Mouse (Mus musculus): ENCODE results near the gene Ttc23. TPM values are rescaled to one million over a fixed set of nuclear protein-coding genes. Genes with fewer than 3 reads are reported as not detected.

The Ttc23 gene
- polyA plus RNA-seq (2015; fragmentation: Nextera tagmentation; extraction: Ambion mirVana), result 33.0 and 35.8 TPM in 2 replicates

DNA sequence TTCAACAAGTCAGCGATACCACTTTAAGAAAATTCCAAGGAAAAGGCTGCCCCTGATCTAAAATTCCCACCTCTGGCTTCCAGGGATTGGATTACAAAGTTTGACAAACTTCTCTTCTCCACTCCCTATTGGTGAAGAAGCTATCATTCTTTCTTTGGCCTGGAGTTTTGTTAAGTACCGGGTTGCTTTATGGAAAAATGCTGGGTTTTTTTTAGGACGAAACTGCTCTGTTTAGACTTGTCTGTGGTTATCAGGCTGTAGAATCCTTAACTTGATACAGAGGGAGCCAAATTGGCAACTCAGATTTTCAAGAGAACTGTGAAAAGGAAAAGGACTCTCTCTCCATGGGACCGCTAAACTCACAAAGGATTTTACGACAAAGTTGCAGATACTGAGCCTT is at the start of gene Ttc23:
Gene Ttc23, plus strand, starts transcription at position 134 of the 400 bp plus-strand sequence.
- Histone ChIP-seq H3K9ac (peak within 1 kb of the TSS; percentile 24; the same call in 1 of the 2 replicates), H3K36me3 (no peaks in the 10 kb centered on the region), H3K27ac (peak within 1 kb of the TSS; percentile 68), H3K9me3 (no peaks in the 10 kb centered on the region), H3K27me3 (replicated peaks) (no peaks in the 10 kb centered on the region), H3K4me1 (peaks cover 13% of the 10 kb centered on the region; the same call in 1 of the 2 replicates), H3K4me2 (peak within 1 kb of the TSS; percentile 69), H3K4me3 (replicated peaks) (peak within 1 kb of the TSS; percentile 67)
- 2% methylated on average over 5 of the region's 5 CpGs for WGBS
- no peak for ATAC-seq (ENCODE audit: insufficient read depth, low FRiP score, low read depth)

DNA sequence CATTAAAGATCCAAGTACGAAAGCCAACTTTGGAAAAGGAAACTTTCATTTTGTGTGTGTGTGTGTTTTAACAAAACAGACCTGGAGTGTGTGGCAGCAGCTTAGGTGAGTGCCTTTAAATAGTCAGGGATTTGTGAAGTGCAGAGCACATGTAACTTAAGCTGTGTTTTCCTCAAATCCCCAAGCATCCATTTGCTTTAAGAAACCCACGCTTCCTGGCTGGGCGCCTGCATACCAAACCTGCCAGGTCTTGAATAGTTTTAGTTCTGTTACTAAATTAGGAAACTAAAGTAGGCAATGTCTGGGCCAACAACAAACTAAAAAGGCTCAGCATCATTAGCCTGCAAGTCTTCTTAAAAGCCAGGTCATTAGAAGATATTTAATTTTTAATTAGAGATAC is 49.2 kb upstream of the Ttc23 start:
- Histone ChIP-seq H3K4me1 (0 out of 2 replicates have a peak, but pooled peaks cover 3% of the 10 kb centered on the region), H3K9ac (no peak overlapping the region), H3K27me3 (replicated peaks) (no peaks in the 10 kb centered on the region), H3K9me3 (no peaks in the 10 kb centered on the region), H3K4me2 (no peak overlapping the region), H3K4me3 (replicated peaks) (no peak overlapping the region), H3K36me3 (no peaks in the 10 kb centered on the region), H3K27ac (no peak overlapping the region)
- 61% methylated on average over 3 of the region's 3 CpGs for WGBS
- no peak for ATAC-seq (ENCODE audit: insufficient read depth, low FRiP score, low read depth)

DNA sequence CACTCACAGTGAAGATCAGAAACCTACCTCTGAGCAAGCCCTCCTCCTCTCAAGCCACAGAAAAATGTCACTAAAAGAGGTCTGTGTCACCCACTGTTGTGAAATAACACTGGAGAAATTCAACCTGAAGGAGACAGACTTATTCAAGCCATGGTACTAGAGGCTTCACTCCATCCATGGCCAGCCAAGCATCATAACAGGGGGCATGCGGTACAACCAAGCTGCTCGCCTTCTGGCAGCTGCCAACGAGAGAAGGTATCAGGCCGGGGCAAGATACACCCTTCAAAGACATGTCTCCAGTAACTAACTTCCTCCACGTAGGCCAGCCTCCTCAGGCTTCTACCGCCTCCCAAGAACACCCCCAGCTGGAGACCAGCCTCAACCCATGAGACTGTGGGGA is 42.1 kb upstream of the Ttc23 start:
- H3K27ac ChIP-seq, result no peak overlapping the region
- ATAC-seq (ENCODE audit: insufficient read depth, low FRiP score, low read depth), result no peak

DNA sequence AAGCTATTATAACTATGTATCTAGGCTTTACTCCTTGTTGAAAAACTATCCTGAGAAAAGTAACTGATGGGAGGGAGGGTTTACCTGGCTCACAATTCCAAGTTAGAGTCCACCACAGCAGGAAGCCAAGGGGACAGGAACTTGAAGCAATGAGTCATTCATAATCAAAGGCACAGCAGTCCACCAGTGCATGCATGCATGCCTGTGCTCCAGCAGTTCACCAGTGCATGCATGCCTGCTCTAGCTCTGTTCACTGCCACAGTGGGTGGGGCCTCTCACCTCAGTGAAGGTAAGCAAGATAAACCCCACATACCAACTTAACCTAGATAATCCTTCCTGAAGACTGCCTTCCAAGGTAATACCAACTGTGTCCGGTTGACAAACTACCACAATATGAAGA is 41.0 kb upstream of the Ttc23 start:
- Histone ChIP-seq H3K9ac (no peak overlapping the region), H3K27ac (no peak overlapping the region), H3K36me3 (no peaks in the 10 kb centered on the region), H3K4me2 (no peak overlapping the region), H3K9me3 (no peaks in the 10 kb centered on the region), H3K27me3 (replicated peaks) (no peaks in the 10 kb centered on the region), H3K4me1 (no peaks in the 10 kb centered on the region), H3K4me3 (replicated peaks) (no peak overlapping the region)
- 67% methylated on average over 1 of the region's 1 CpGs for WGBS
- no peak for ATAC-seq (ENCODE audit: insufficient read depth, low FRiP score, low read depth)

More for the DNA sequence above, 42.1 kb upstream of the Ttc23 start:
- H3K4me3 ChIP-seq (replicated peaks), result no peak overlapping the region
- no peak overlapping the region for H3K4me2 ChIP-seq
- no peaks in the 10 kb centered on the region for H3K36me3 ChIP-seq
- no peaks in the 10 kb centered on the region for H3K27me3 ChIP-seq (replicated peaks)
- H3K9ac ChIP-seq, result no peak overlapping the region
- 86% methylated on average over 6 of the region's 6 CpGs for WGBS
- no peaks in the 10 kb centered on the region for H3K9me3 ChIP-seq
- no peaks in the 10 kb centered on the region for H3K4me1 ChIP-seq

DNA sequence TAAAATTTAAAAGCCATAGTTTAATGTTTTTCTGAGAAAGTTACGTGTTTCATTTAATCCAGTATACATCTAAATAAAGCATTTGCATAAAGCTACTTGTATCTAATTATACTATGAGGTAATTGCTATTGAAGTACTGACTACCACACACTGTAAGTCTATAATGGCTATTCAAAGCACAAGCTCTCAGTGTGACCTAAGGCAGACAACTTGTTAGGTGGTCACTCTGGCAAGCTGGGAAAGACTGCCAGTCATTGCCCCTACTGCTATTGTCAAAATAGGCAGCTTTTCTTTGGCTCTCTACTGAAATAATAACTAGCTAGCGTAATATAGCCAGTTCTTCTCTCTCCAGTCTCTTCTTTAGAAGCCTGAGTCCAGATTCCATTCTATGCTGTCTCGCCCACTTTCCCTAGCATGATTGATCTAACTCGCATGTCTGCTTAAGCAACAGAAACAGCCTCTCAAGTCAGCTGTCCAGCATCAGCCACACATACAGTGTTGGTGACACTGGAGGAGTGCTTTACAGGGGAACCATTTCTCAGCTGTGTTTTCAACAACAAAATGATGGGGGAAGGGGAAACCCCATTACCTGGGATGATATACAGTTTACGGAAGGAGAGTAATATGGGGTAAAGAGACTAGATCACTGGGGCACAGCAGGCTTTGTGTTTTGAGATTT is 39.4 kb upstream of the Ttc23 start:
- Histone ChIP-seq H3K4me2 (no peak overlapping the region), H3K4me1 (no peaks in the 10 kb centered on the region), H3K4me3 (replicated peaks) (no peak overlapping the region), H3K9ac (no peak overlapping the region), H3K27me3 (replicated peaks) (no peaks in the 10 kb centered on the region), H3K9me3 (no peaks in the 10 kb centered on the region), H3K27ac (no peak overlapping the region), H3K36me3 (no peaks in the 10 kb centered on the region)
- WGBS, result 54% methylated on average over 5 of the region's 5 CpGs
- no peak for ATAC-seq (ENCODE audit: insufficient read depth, low FRiP score, low read depth)

DNA sequence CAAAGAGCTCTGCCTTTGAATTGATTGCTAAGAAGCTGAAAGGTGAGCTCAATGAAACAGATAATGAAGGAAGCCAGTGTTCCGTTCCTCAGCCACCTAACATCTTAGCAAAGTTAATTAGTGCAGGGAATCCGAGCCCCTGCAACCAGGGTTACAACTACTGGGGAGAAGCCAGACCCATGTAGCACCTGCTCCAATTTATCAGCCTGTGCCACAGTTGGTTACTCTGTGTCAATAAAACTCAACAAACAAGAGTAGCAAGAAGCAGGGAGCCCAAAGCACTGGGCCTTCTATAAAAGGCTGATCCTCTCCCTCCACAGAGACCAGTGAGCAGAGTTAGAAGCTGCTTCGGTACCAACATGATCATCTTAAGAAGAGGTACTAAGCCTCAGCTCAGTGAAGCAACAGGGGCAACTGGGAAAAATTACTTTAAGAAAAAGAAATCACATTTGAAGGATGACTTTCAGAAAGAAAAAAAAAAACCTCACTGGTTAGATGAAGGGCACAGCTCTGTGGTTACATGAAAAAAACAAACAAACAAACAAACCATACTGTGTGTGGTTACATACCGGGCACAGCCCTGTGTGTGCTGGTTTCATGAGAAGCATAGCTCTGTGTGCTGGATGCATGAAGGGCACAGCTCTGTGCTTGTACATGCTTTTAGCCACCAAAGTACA is 38.7 kb upstream of the Ttc23 start:
- Histone ChIP-seq H3K4me1 (no peaks in the 10 kb centered on the region), H3K4me2 (no peak overlapping the region), H3K27ac (no peak overlapping the region; the same call in 1 of the 2 replicates), H3K36me3 (no peaks in the 10 kb centered on the region), H3K4me3 (replicated peaks) (no peak overlapping the region), H3K9me3 (no peaks in the 10 kb centered on the region), H3K27me3 (replicated peaks) (no peaks in the 10 kb centered on the region), H3K9ac (no peak overlapping the region)
- WGBS, result 46% methylated on average over 4 of the region's 4 CpGs
- no peak for ATAC-seq (ENCODE audit: insufficient read depth, low FRiP score, low read depth)

DNA sequence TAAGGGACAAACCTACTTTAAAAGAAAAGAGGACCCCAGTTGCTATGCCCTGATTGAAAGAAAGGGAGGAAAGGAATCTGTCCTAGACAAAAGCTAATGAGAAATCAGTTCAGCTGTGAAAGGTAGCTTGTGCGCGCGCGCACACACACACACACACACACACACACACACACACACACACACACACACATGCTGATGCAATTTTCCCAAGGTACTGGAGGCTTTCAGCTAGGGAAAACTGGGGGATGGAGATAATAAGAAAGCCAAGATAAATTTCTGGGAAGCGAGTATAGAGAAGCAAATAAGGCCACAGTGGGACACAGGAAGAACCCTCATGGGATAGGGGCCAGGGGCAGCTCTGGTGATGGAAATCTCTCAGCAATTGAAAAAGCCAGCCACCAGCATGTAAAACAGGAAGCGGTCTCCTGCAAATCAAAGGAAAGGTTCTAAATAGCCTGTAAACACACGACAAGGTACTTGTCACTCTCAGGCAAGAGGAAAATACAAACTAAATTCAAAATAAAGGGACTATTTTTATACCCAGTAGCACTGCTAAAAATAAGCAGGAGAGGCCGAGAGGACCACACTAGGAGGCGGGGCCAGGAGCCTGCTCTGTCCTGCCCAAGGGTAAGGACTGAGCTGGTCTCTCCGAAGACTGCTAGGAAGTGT is 33.3 kb upstream of the Ttc23 start:
- Histone ChIP-seq H3K4me3 (replicated peaks) (no peak overlapping the region), H3K4me1 (no peaks in the 10 kb centered on the region), H3K36me3 (no peaks in the 10 kb centered on the region), H3K9me3 (no peaks in the 10 kb centered on the region), H3K4me2 (no peak overlapping the region), H3K9ac (no peak overlapping the region), H3K27me3 (replicated peaks) (no peaks in the 10 kb centered on the region), H3K27ac (no peak overlapping the region)
- no peak for ATAC-seq (ENCODE audit: insufficient read depth, low FRiP score, low read depth)
- WGBS, result 72% methylated on average over 10 of the region's 10 CpGs

DNA sequence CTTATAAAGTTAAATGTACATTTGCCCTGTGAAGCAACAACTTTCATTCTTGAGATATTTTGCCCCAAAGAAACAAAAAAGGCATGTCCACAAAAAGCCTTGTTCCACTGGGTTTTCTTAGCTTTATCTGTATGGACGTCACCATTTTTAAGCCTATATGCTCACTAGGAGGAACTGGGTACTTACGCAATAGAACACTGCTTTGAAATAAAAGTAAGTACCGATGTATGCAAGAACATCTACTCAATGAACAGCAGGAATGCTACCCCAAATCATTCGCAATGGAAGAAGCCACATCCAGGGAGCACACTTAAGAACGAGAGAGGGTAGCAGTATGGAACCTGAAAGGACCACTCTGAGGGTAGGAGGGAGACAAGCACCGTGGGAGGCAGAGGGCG is 32.7 kb upstream of the Ttc23 start:
- Histone ChIP-seq H3K4me1 (no peaks in the 10 kb centered on the region), H3K4me2 (no peak overlapping the region; the same call in 1 of the 2 replicates), H3K36me3 (no peaks in the 10 kb centered on the region), H3K27me3 (replicated peaks) (no peaks in the 10 kb centered on the region), H3K9ac (no peak overlapping the region), H3K27ac (no peak overlapping the region), H3K4me3 (replicated peaks) (no peak overlapping the region), H3K9me3 (no peaks in the 10 kb centered on the region)
- no peak for ATAC-seq (ENCODE audit: insufficient read depth, low FRiP score, low read depth)
- 86% methylated on average over 7 of the region's 7 CpGs for WGBS

DNA sequence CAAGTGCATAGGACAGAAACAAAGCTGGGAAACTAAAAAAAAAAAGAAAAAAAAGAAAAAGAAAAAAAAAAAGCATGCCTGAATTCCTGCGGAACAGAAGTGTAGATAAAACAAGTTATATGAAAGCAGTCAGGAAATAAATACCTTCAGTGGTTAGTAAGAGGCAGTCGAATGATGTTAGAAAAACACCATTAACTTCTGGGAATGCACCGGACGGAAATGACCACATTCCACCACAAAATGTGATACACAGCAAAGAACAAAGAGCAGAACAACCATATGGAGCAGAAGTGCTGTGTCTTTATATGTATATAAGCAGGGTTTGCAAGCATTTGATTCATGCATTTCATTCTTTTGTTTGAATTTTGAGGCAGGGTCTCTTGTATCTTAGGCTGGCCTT is 30.3 kb upstream of the Ttc23 start:
- no peak overlapping the region for H3K27ac ChIP-seq

DNA sequence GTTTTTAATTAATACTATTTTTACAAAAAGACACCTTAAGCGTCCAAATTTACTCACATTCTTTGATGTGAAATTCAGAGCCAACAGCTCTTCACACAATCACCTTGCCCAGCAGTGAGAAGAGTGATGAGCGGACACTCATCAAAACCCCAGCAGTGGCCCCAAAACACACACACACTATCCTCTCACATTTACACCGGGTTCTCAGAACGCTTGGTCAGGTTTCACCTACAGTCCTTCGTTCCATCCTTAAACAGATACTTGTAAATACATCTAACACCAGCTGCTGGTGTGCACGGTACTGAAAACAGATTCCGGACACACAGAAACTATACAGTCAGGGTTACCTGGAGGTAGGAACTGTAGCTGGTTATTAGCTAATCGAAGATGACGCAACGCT is 29.6 kb upstream of the Ttc23 start:
- Histone ChIP-seq H3K36me3 (no peaks in the 10 kb centered on the region), H3K9me3 (no peaks in the 10 kb centered on the region), H3K4me1 (no peaks in the 10 kb centered on the region), H3K4me2 (no peak overlapping the region), H3K9ac (no peak overlapping the region), H3K4me3 (replicated peaks) (no peak overlapping the region), H3K27ac (no peak overlapping the region), H3K27me3 (replicated peaks) (no peaks in the 10 kb centered on the region)
- ATAC-seq (ENCODE audit: insufficient read depth, low FRiP score, low read depth), result no peak
- WGBS, result 90% methylated on average over 10 of the region's 10 CpGs

More for the DNA sequence above, 30.3 kb upstream of the Ttc23 start:
- 74% methylated on average over 4 of the region's 4 CpGs for WGBS
- no peaks in the 10 kb centered on the region for H3K9me3 ChIP-seq
- H3K4me3 ChIP-seq (replicated peaks), result no peak overlapping the region
- H3K36me3 ChIP-seq, result no peaks in the 10 kb centered on the region
- no peaks in the 10 kb centered on the region for H3K4me1 ChIP-seq
- H3K27me3 ChIP-seq (replicated peaks), result no peaks in the 10 kb centered on the region
- ATAC-seq (ENCODE audit: insufficient read depth, low FRiP score, low read depth), result no peak
- H3K4me2 ChIP-seq, result no peak overlapping the region
- no peak overlapping the region for H3K9ac ChIP-seq

DNA sequence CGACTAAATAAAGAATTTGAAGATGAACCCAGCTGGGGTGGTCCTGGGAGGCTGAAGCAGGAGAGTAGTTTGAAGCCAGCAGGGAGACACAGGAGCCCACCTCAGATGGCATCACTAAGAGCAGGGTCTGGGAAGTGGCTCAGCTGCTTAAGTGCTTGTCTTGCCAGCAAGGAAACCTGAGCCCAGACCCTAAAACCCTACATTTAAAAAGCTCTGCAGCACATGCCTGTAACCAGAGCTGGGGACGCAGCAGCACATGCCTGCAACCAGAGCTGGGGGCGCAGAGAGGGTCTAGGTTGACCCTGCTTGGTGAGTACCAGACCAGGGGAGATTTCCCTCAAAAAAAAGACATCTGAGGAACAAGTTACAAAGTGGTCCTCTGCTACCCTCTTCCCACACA is 28.9 kb upstream of the Ttc23 start:
- Histone ChIP-seq H3K27ac (no peak overlapping the region), H3K9ac (no peak overlapping the region), H3K4me3 (replicated peaks) (no peak overlapping the region), H3K36me3 (no peaks in the 10 kb centered on the region), H3K4me2 (no peak overlapping the region), H3K4me1 (no peaks in the 10 kb centered on the region), H3K9me3 (no peaks in the 10 kb centered on the region), H3K27me3 (replicated peaks) (no peaks in the 10 kb centered on the region)
- WGBS, result 82% methylated on average over 3 of the region's 3 CpGs
- no peak for ATAC-seq (ENCODE audit: insufficient read depth, low FRiP score, low read depth)

DNA sequence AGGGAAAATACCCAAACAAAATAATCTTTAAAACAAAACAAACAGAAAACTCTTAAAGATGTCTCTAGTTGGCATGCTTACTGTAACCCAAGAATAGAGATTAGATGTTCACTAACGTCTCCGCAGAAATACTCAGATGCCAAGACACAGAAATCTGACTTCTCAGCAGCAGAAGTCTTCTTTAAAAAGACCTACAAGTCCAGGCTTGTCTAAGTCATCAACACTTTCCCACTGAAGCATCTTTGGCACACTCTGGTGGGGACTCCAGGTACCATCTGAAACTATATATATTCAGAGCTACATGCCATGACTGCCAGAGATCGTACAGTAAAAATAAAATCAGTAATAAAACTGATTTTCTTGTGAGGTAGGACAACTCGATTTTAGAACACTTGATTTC is 27.4 kb upstream of the Ttc23 start:
- WGBS, result 77% methylated on average over 4 of the region's 4 CpGs
- Histone ChIP-seq H3K4me2 (no peak overlapping the region), H3K4me1 (no peaks in the 10 kb centered on the region)

More for the DNA sequence above, 27.4 kb upstream of the Ttc23 start:
- H3K4me3 ChIP-seq (replicated peaks), result no peak overlapping the region
- H3K27me3 ChIP-seq (replicated peaks), result no peaks in the 10 kb centered on the region
- no peaks in the 10 kb centered on the region for H3K36me3 ChIP-seq
- ATAC-seq (ENCODE audit: insufficient read depth, low FRiP score, low read depth), result no peak
- no peaks in the 10 kb centered on the region for H3K9me3 ChIP-seq
- H3K9ac ChIP-seq, result no peak overlapping the region
- no peak overlapping the region for H3K27ac ChIP-seq

Data from stomach, embryonic 15.5 days (tissue).